Mouse (Mus musculus): ENCODE measurements around the gene Il1rl2. TPM values are rescaled to one million over a fixed set of nuclear protein-coding genes. Genes with fewer than 3 reads are reported as not detected.

Il1rl2 gene
- polyA plus RNA-seq, 1 experiment = 0.90 TPM

- Histone ChIP-seq H3K36me3 (ENCODE audit: control insufficient read depth, insufficient read depth, low read length) (no peaks in the 10 kb centered on the region), H3K27ac (ENCODE audit: insufficient read depth, low read depth, low read length) (no peak overlapping the region), H3K4me1 (ENCODE audit: control insufficient read depth, insufficient read depth, insufficient read length, low read length) (no peaks in the 10 kb centered on the region), H3K4me3 (ENCODE audit: low read depth, low read length) (no peak overlapping the region), H3K27me3 (ENCODE audit: control insufficient read depth, insufficient read depth, low read length) (no peaks in the 10 kb centered on the region)
- TF ChIP-seq CTCF (IDR thresholded peaks at IDR 0.05; ENCODE audit: extremely low read depth, insufficient read length, insufficient replicate concordance, low read depth, low read length) = no peak
- WGBS = 75% methylated on average over 6 of the region's 6 CpGs
These were observed 68.1 kb downstream of the Il1rl2 start for GRCm38 (mm10) chr1:40392535-40392934.

GRCm38 (mm10) chr1:40393214-40393613 is 68.8 kb downstream of the Il1rl2 start:
- 76% methylated on average over 7 of the region's 7 CpGs for whole genome bisulfite sequencing
- Histone ChIP-seq H3K4me1 (ENCODE audit: control insufficient read depth, insufficient read depth, insufficient read length, low read length) (no peaks in the 10 kb centered on the region), H3K36me3 (ENCODE audit: control insufficient read depth, insufficient read depth, low read length) (no peaks in the 10 kb centered on the region), H3K27ac (ENCODE audit: insufficient read depth, low read depth, low read length) (no peak overlapping the region), H3K4me3 (ENCODE audit: low read depth, low read length) (no peak overlapping the region), H3K27me3 (ENCODE audit: control insufficient read depth, insufficient read depth, low read length) (no peaks in the 10 kb centered on the region)
- no peak for TF ChIP-seq CTCF (IDR thresholded peaks at IDR 0.05; ENCODE audit: extremely low read depth, insufficient read length, insufficient replicate concordance, low read depth, low read length)
- TF ChIP-seq POLR2A (IDR thresholded peaks at IDR 0.05; ENCODE audit: low read depth, low read length) = no peak

GRCm38 (mm10) chr1:40399639-40400038 is 75.2 kb downstream of the Il1rl2 start:
- H3K27me3 ChIP-seq (ENCODE audit: control insufficient read depth, insufficient read depth, low read length) = no peaks in the 10 kb centered on the region
- H3K36me3 ChIP-seq (ENCODE audit: control insufficient read depth, insufficient read depth, low read length) = no peaks in the 10 kb centered on the region
- TF ChIP-seq POLR2A (IDR thresholded peaks at IDR 0.05; ENCODE audit: low read depth, low read length) = no peak
- TF ChIP-seq CTCF (IDR thresholded peaks at IDR 0.05; ENCODE audit: extremely low read depth, insufficient read length, insufficient replicate concordance, low read depth, low read length) = no peak
- no peak overlapping the region for H3K27ac ChIP-seq (ENCODE audit: insufficient read depth, low read depth, low read length)
- WGBS = 86% methylated on average over 6 of the region's 6 CpGs
- no peaks in the 10 kb centered on the region for H3K4me1 ChIP-seq (ENCODE audit: control insufficient read depth, insufficient read depth, insufficient read length, low read length)
- no peak overlapping the region for H3K4me3 ChIP-seq (ENCODE audit: low read depth, low read length)

- 67% methylated on average over 7 of the region's 7 CpGs for WGBS
- Histone ChIP-seq H3K27me3 (ENCODE audit: control insufficient read depth, insufficient read depth, low read length) (no peaks in the 10 kb centered on the region), H3K4me3 (ENCODE audit: low read depth, low read length) (no peak overlapping the region), H3K36me3 (ENCODE audit: control insufficient read depth, insufficient read depth, low read length) (no peaks in the 10 kb centered on the region), H3K4me1 (ENCODE audit: control insufficient read depth, insufficient read depth, insufficient read length, low read length) (no peaks in the 10 kb centered on the region), H3K27ac (ENCODE audit: insufficient read depth, low read depth, low read length) (no peak overlapping the region)
- TF ChIP-seq CTCF (IDR thresholded peaks at IDR 0.05; ENCODE audit: extremely low read depth, insufficient read length, insufficient replicate concordance, low read depth, low read length) (no peak), POLR2A (IDR thresholded peaks at IDR 0.05; ENCODE audit: low read depth, low read length) (no peak)
These were observed 80.3 kb downstream of the Il1rl2 start for GRCm38 (mm10) chr1:40404682-40405081.

- Histone ChIP-seq H3K27ac (ENCODE audit: insufficient read depth, low read depth, low read length) (no peak overlapping the region; the same call in 1 of the 2 replicates), H3K4me3 (ENCODE audit: low read depth, low read length) (no peak overlapping the region), H3K27me3 (ENCODE audit: control insufficient read depth, insufficient read depth, low read length) (no peaks in the 10 kb centered on the region), H3K4me1 (ENCODE audit: control insufficient read depth, insufficient read depth, insufficient read length, low read length) (no peaks in the 10 kb centered on the region), H3K36me3 (ENCODE audit: control insufficient read depth, insufficient read depth, low read length) (no peaks in the 10 kb centered on the region)
- no peak for TF ChIP-seq CTCF (IDR thresholded peaks at IDR 0.05; ENCODE audit: extremely low read depth, insufficient read length, insufficient replicate concordance, low read depth, low read length)
- TF ChIP-seq POLR2A (IDR thresholded peaks at IDR 0.05; ENCODE audit: low read depth, low read length) = no peak
- WGBS = 52% methylated on average over 1 of the region's 1 CpGs
These were observed 85.5 kb downstream of the Il1rl2 start for GRCm38 (mm10) chr1:40409882-40410281.

GRCm38 (mm10) chr1:40413039-40413438 is 88.6 kb downstream of the Il1rl2 start:
- TF ChIP-seq CTCF (IDR thresholded peaks at IDR 0.05; ENCODE audit: extremely low read depth, insufficient read length, insufficient replicate concordance, low read depth, low read length) = no peak
- no peak for TF ChIP-seq POLR2A (IDR thresholded peaks at IDR 0.05; ENCODE audit: low read depth, low read length)
- Histone ChIP-seq H3K4me1 (ENCODE audit: control insufficient read depth, insufficient read depth, insufficient read length, low read length) (no peaks in the 10 kb centered on the region), H3K27me3 (ENCODE audit: control insufficient read depth, insufficient read depth, low read length) (no peaks in the 10 kb centered on the region), H3K4me3 (ENCODE audit: low read depth, low read length) (no peak overlapping the region), H3K36me3 (ENCODE audit: control insufficient read depth, insufficient read depth, low read length) (no peaks in the 10 kb centered on the region), H3K27ac (ENCODE audit: insufficient read depth, low read depth, low read length) (no peak overlapping the region)
- WGBS = 86% methylated on average over 1 of the region's 1 CpGs

- Histone ChIP-seq H3K27ac (ENCODE audit: insufficient read depth, low read depth, low read length) (no peak overlapping the region), H3K4me3 (ENCODE audit: low read depth, low read length) (no peak overlapping the region), H3K36me3 (ENCODE audit: control insufficient read depth, insufficient read depth, low read length) (no peaks in the 10 kb centered on the region), H3K27me3 (ENCODE audit: control insufficient read depth, insufficient read depth, low read length) (no peaks in the 10 kb centered on the region), H3K4me1 (ENCODE audit: control insufficient read depth, insufficient read depth, insufficient read length, low read length) (no peaks in the 10 kb centered on the region)
- 77% methylated on average over 7 of the region's 7 CpGs for WGBS
- TF ChIP-seq POLR2A (IDR thresholded peaks at IDR 0.05; ENCODE audit: low read depth, low read length) (no peak), CTCF (IDR thresholded peaks at IDR 0.05; ENCODE audit: extremely low read depth, insufficient read length, insufficient replicate concordance, low read depth, low read length) (no peak)
These were observed 89.9 kb downstream of the Il1rl2 start for GRCm38 (mm10) chr1:40414276-40414675.

Measured in small intestine, adult 2 months (tissue).